Mouse (Mus musculus): ENCODE results near the gene Pold1. TPM values are rescaled to one million over a fixed set of nuclear protein-coding genes. Genes with fewer than 3 reads are reported as not detected.

The Pold1 gene
- total RNA-seq, 4 experiments from 2014 or later = 13.4 to 15.9 (median 14.9) TPM

- peak; percentile 86 for DNase-seq (ENCODE audit: low spot score)
These were observed 23.4 kb downstream of the Pold1 start for GRCm38 (mm10) chr7:44525126-44525832.

GRCm38 (mm10) chr7:44524502-44524901, 24.1 kb downstream of the Pold1 start, which contains the start of gene Mybpc2:
Gene Mybpc2, minus strand, starts transcription at chr7:44524656.
- peak; percentile 22 for DNase-seq (ENCODE audit: low spot score)

- no peak for DNase-seq (ENCODE audit: low spot score)
These were observed 25.6 kb downstream of the Pold1 start for GRCm38 (mm10) chr7:44523056-44523455.

GRCm38 (mm10) chr7:44521710-44522109, 26.9 kb downstream of the Pold1 start:
- DNase-seq (ENCODE audit: low spot score) = no peak

GRCm38 (mm10) chr7:44520990-44521389, 27.7 kb downstream of the Pold1 start:
- no peak for DNase-seq (ENCODE audit: low spot score)

GRCm38 (mm10) chr7:44519240-44519913, 29.3 kb downstream of the Pold1 start:
- DNase-seq (ENCODE audit: low spot score) = no peak

- no peak for DNase-seq (ENCODE audit: low spot score)
These were observed 41.2 kb downstream of the Pold1 start for GRCm38 (mm10) chr7:44507491-44507890.

- peak; percentile 54 for DNase-seq (ENCODE audit: low spot score)
These were observed 47.0 kb downstream of the Pold1 start for GRCm38 (mm10) chr7:44501563-44502115.

GRCm38 (mm10) chr7:44500046-44500445, 48.6 kb downstream of the Pold1 start:
- DNase-seq (ENCODE audit: low spot score) = no peak

- no peak for DNase-seq (ENCODE audit: low spot score)
These were observed 49.7 kb downstream of the Pold1 start for GRCm38 (mm10) chr7:44498922-44499321.

- no peak for DNase-seq (ENCODE audit: low spot score)
These were observed 51.1 kb downstream of the Pold1 start for GRCm38 (mm10) chr7:44497361-44498055.

GRCm38 (mm10) chr7:44496771-44497109, 51.9 kb downstream of the Pold1 start:
- no peak for DNase-seq (ENCODE audit: low spot score)

- peak; percentile 95 for DNase-seq (ENCODE audit: low spot score)
These were observed 52.5 kb downstream of the Pold1 start, which contains the start of the genes Emc10 and Fam71e1 for GRCm38 (mm10) chr7:44495992-44496770. Gene Emc10, minus strand, starts transcription at chr7:44496529. Gene Fam71e1, plus strand, starts transcription at chr7:44496581.

GRCm38 (mm10) chr7:44495086-44495485, 53.6 kb downstream of the Pold1 start:
- DNase-seq (ENCODE audit: low spot score) = no peak

- no peak for DNase-seq (ENCODE audit: low spot score)
These were observed 54.0 kb downstream of the Pold1 start for GRCm38 (mm10) chr7:44494681-44495080.

- no peak for DNase-seq (ENCODE audit: low spot score)
These were observed 56.4 kb downstream of the Pold1 start for GRCm38 (mm10) chr7:44492166-44492826.

- DNase-seq (ENCODE audit: low spot score) = no peak
These were observed 57.3 kb downstream of the Pold1 start for GRCm38 (mm10) chr7:44491391-44491790.

GRCm38 (mm10) chr7:44490281-44490680, 58.4 kb downstream of the Pold1 start:
- no peak for DNase-seq (ENCODE audit: low spot score)

GRCm38 (mm10) chr7:44488545-44488944, 60.1 kb downstream of the Pold1 start:
- no peak for DNase-seq (ENCODE audit: low spot score)

- no peak for DNase-seq (ENCODE audit: low spot score)
These were observed 60.7 kb downstream of the Pold1 start for GRCm38 (mm10) chr7:44487936-44488335.
